Mouse (Mus musculus): Measurements from ENCODE around the gene Tmed9.
"Not testable (repeated sequence)": the region's sequence is repeated elsewhere in the genome, so short reads cannot be mapped to it uniquely, and the experiment has no call there.

The Tmed9 gene

GRCm38 (mm10) chr13:55567001-55567400 lies 6.5 kb upstream of the Tmed9 start:
- DNase-seq (ENCODE audit: extremely low spot score, low spot score) = no peak

DNA sequence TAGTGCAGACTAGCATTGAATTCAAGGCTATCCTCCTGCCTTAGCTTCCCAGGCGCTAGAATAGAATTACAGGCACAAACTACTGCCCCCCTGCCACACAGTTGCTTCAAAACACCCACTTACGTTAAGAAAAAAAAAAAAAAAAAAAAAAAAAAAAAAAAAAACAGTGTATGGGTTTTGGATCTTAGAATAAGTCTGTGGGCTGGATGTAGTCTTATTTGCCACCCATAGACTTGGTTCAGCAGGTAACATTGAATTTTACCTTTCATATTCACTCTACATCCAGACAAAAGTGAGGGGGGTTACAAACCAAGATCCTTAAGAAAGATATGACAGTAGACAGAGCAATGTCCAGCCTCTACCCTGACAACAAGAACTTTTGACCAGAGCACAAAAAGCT lies 5.6 kb upstream of the Tmed9 start:
- DNase-seq (ENCODE audit: extremely low spot score, low spot score) = no peak

DNA sequence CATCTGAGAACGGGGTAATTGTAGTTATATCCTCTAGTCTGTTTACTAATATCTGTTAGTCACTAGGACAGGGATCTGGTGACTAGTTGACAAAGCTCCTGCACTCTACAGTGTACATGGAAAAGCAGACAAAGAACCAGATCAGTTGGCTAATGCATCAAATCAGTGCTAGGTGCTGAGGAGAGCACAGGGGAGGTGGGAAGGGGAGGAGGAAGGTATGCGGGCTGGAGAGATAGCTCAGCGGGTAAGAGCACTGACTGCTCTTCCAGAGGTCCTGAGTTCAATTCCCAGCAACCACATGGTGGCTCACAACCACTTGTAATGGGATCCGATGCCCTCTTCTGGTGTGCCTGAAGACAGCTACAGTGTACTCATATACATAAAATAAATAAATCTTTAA lies 5.0 kb upstream of the Tmed9 start:
- not testable (repeated sequence) for DNase-seq (ENCODE audit: extremely low spot score, low spot score)

DNA sequence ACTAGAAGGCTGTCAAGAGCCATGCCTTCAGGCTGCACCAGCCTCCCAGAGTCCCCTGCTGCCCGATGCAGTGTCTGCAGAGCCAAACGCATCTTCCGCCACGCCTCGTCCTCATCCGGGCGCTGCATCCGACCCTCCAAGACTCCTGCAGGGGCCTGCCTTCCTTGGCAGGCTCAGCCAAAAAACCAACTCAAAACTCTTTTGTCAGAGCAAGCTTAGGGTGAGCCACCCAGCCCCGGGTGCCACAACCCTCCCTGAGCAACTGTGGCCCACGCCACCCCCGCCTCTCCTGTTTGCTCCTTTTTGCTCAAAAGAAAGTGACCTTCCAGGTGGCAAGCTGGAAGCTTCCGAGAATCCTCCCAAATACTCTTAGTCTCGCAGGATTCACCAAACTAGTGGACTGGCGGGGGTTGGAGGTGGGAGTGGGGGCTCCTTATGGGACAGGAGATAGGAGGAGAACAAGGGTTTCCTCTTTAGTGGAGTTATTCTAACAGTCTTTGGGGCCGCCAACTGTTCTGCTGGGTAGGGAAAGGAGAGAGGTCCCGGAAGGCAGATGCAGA lies 3.7 kb upstream of the Tmed9 start:
- DNase-seq (ENCODE audit: extremely low spot score, low spot score) = peak; percentile 54

GRCm38 (mm10) chr13:55570286-55570973 lies 3.1 kb upstream of the Tmed9 start:
- DNase-seq (ENCODE audit: extremely low spot score, low spot score) = peak; percentile 52

DNA sequence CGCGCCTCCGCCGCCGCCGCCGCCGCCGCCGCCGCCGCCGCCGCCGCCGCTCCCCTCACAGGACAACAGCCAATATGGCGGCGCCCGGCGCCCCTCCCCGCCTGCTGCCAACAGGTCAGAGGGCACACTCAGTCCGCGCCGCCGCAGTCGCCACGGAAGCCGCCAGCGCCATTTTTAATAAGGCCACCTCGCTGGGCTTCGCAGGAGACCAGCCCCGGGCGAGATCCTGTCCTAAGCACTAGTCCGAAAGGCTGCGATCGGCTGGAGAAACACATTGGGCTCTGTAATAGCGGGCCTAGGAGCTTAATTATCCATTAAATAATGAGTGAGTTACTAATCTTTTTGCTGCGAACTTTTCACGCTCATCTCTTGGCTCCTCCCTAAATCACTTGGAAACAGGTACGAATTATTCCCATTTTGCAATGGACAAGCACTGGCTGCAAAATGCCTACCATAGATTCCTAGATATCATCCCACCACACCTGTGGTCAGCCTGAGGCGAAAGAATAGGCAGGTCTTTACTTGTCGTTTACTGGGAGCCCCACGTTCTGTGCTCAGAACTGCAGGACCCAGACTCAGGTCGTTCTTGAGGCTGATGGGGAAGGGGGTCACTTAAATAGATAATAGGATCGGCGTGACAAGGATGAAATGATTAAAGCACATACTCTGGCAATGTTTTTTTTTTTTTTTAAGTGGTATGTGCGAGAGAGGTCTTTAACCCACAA lies 2.3 kb upstream of the Tmed9 start, which contains the start of gene Fam193b:
TSS of gene Fam193b (minus strand) at position 94 of the 725 bp plus-strand sequence.
- peak; percentile 94 for DNase-seq (ENCODE audit: extremely low spot score, low spot score)

- no peak for DNase-seq (ENCODE audit: extremely low spot score, low spot score)
Observed at GRCm38 (mm10) chr13:55571977-55572376, 1.6 kb upstream of the Tmed9 start.

GRCm38 (mm10) chr13:55574321-55574720 lies 789 bp downstream of the Tmed9 start:
- no peak for DNase-seq (ENCODE audit: extremely low spot score, low spot score)

- no peak for DNase-seq (ENCODE audit: extremely low spot score, low spot score)
Observed at GRCm38 (mm10) chr13:55575932-55576331, 2.4 kb downstream of the Tmed9 start.

GRCm38 (mm10) chr13:55576872-55577271 lies 3.3 kb downstream of the Tmed9 start:
- DNase-seq (ENCODE audit: extremely low spot score, low spot score) = not testable (repeated sequence)

- no peak for DNase-seq (ENCODE audit: extremely low spot score, low spot score)
Observed at GRCm38 (mm10) chr13:55578086-55578485, 4.6 kb downstream of the Tmed9 start.

DNA sequence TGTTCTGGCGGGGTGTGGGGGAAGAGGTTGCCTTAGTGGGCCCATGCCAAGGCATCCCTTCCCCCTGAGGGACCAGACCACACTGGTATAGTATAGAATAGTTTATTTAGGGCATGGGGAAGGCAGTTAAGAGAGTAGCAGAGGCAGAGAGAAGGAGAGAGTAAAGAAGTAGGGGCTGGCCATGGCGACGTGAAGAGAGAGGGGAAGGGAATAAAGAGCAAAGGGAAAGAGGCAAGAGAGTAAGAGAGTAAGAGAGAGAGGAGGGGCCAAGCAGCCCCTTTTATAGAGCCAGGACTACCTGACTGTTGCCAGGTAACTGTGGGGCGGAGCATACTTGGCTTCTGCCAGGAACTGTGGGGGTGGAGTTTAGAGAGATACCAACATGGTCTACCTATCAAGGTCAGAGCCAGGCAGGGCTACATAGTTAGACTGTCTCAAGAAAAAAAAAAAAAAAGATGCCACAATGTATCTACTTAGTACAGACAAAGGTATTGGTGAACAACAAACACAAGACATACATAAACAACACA lies 18.5 kb downstream of the Tmed9 start:
- DNase-seq (ENCODE audit: extremely low spot score, low spot score) = no peak

GRCm38 (mm10) chr13:55592512-55593253 lies 19.2 kb downstream of the Tmed9 start:
- DNase-seq (ENCODE audit: extremely low spot score, low spot score) = peak; percentile 98

DNA sequence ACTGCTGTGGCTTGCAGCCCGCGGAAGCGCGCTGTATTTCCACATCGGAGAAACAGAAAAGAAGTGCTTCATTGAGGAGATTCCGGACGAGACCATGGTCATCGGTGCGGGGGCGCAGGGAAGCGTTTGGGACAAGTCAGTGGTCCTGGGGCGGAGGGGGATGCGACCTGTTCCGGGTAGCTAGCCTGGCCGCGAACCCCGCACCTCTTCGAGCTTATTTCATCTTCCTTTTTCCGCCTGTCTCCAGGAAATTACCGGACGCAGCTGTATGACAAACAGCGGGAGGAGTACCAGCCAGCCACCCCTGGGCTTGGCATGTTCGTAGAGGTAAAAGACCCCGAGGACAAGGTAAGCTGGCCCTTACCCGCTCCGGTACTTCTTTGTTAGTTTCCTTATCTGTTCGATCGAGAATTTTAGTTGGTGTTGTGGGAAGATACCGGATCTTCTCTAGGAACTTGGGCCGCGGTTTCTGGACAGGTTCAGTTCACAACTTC lies 19.8 kb downstream of the Tmed9 start:
- no peak for DNase-seq (ENCODE audit: extremely low spot score, low spot score)

DNA sequence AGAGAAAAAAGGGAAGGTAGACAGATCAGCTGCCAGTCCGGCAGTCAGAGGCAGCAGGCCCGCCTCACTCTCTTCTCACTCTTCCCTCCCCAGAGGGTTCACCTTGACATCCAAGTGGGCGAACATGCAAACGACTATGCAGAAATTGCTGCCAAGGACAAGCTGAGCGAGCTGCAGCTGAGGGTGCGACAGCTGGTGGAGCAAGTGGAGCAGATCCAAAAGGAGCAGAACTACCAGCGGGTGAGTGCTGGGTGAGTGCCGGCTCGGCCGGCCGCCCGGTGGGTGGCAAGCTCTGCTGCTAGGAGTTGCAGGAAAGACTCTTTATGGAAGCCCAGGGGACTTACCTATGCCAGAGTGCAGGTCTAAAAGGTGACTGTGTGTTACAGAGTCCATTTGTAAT lies 21.8 kb downstream of the Tmed9 start:
- DNase-seq (ENCODE audit: extremely low spot score, low spot score) = no peak

- DNase-seq (ENCODE audit: extremely low spot score, low spot score) = no peak
Observed at GRCm38 (mm10) chr13:55596802-55597201, 23.3 kb downstream of the Tmed9 start.

DNA sequence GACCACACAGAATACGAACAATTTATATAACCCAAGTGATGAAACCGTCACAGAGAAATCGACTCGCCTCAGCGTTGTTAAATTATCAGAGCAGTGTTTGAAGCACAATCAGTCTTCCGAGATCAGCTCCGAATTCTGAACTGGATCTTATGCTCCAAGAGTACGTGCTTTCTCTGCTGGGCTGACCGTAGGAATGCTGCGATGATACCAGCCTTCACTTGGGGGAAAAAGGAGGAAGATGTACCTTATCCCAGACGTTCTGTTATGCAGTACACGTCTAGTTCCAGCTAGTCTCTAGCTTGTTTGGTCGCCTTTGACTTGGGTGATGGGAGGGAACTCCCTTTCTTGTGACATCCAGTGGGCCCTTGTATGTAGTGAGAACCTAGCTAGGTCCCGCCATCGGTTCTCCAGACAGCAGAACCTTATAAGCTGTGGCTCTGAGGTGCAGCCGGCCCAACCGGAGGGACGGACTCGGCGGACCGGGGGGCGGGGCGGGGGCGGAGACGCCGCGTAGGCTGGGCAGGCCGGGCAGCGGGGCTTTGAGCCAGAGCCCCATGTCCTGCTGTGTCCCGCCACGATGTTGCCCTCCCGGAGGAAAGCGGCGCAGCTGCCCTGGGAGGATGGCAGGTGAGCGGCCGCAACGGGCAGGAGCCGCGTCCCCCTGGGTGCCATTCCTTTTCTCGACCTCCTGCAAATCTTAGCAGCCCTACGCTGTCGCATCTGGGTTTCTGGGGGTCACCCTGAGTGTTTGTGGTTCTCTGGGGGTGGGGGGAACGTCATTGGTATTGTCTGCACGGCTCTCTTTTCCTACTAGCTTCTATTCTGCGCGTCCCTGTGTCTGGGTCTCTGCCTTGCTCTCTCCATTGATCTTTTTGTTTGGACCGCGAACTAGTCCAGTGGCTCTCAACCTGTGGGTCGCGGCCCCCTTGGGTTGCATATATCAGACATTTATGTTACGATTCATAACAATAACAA lies 26.3 kb downstream of the Tmed9 start, which contains the start of gene B4galt7:
TSS of gene B4galt7 (plus strand) at position 331 of the 975 bp plus-strand sequence.
- DNase-seq (ENCODE audit: extremely low spot score, low spot score) = peak; percentile 80

GRCm38 (mm10) chr13:55600657-55601056 lies 27.1 kb downstream of the Tmed9 start:
- DNase-seq (ENCODE audit: extremely low spot score, low spot score) = no peak

GRCm38 (mm10) chr13:55601611-55602010 lies 28.1 kb downstream of the Tmed9 start:
- DNase-seq (ENCODE audit: extremely low spot score, low spot score) = peak; percentile 88

GRCm38 (mm10) chr13:55604606-55605005 lies 31.1 kb downstream of the Tmed9 start:
- DNase-seq (ENCODE audit: extremely low spot score, low spot score) = no peak
